Mouse (Mus musculus) left cerebral cortex, adult 18-20 months (tissue): ENCODE measurements around the gene Pes1. TPM values are rescaled to one million over a fixed set of nuclear protein-coding genes. Genes with fewer than 3 reads are reported as not detected.
"Not testable (repeated sequence)": the region's sequence is repeated elsewhere in the genome, so short reads cannot be mapped to it uniquely, and the experiment has no call there.

Source experiments
- DNase-seq, 2 experiments: peaks; one replicate each; pipeline ENCODE4 v3.0.0; 2021 to 2022; ENCODE audit warnings: low spot score in 2 of 2, mixed read lengths in 1 of 2
- total RNA-seq, 2 experiments: library from RNA; stranded (reverse); gene quantifications; 2 replicates each; pipeline ENCODE4 v1.2.3; 2021

Pes1 gene
- total RNA-seq, 2 experiments from 2014 or later, result 40.0 to 43.2 TPM

DNA sequence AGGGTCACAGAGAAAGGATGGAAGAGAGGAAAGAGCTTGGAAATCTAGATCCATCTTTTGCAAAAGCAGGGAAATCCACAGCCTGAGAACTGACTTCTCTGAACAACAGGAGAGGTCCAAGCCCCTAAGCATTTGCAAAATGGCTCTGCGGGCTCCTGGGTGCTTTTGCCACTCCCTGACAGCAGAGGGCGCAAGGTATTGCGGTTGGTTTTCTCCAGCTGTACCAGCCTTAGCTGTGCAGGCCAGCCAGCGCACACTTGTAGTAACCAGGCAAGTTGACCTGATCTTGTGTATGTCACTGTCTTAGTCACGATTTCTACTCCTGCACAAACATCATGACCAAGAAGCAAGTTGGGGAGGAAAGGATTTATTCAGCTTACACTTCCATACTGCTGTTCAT, 37.8 kb downstream of the Pes1 start:
- peak; percentile 73 to 82 for DNase-seq

GRCm38 (mm10) chr11:4005220-4005805, 41.5 kb downstream of the Pes1 start:
- no peak for DNase-seq

GRCm38 (mm10) chr11:4006462-4006861, 42.7 kb downstream of the Pes1 start:
- no peak for DNase-seq

DNA sequence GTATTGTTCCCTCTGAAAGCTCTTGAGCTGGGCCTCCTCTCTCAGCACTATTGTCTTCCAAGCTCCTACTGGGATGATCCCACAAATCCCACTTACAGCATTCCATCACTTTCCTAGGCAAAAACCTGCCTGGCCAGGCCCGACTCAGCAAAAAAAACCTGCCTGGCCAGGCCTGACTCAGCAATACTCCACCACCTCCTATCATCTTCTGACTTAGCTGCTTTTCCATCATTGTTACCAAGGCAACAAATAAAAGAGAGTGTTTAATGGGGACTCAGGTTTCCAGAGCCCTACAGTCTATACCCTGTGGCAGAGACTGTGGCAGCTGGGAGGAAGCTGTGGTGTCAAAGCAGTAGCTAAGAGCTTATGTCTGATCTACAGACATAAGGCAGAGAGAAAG, 48.8 kb downstream of the Pes1 start:
- DNase-seq, result no peak

GRCm38 (mm10) chr11:4015796-4016195, 52.0 kb downstream of the Pes1 start:
- DNase-seq, result not testable (repeated sequence)

DNA sequence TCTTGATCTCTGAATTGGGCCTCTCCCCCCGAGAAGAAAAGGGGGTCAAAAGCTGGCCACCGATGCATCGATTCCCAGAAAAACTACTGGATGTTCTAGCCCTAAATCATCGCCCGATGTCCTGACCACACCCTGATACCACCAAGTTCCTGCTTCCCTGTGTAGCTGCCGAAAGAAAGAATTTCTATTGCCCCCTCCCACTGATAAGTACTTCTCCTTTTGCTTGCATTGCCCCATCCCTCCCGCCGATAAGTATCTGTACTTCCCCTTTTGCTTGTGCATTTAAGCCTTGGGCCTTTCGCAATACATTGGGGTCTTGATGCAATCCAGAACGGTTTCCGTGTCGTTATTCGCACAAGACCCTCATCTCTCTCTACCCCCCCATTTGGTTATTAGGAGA, 58.3 kb downstream of the Pes1 start:
- DNase-seq, result not testable (repeated sequence)

- DNase-seq, result no peak
Measured at GRCm38 (mm10) chr11:4023321-4023720, 59.5 kb downstream of the Pes1 start.

GRCm38 (mm10) chr11:4027066-4027465, 63.3 kb downstream of the Pes1 start:
- DNase-seq, result no peak

DNA sequence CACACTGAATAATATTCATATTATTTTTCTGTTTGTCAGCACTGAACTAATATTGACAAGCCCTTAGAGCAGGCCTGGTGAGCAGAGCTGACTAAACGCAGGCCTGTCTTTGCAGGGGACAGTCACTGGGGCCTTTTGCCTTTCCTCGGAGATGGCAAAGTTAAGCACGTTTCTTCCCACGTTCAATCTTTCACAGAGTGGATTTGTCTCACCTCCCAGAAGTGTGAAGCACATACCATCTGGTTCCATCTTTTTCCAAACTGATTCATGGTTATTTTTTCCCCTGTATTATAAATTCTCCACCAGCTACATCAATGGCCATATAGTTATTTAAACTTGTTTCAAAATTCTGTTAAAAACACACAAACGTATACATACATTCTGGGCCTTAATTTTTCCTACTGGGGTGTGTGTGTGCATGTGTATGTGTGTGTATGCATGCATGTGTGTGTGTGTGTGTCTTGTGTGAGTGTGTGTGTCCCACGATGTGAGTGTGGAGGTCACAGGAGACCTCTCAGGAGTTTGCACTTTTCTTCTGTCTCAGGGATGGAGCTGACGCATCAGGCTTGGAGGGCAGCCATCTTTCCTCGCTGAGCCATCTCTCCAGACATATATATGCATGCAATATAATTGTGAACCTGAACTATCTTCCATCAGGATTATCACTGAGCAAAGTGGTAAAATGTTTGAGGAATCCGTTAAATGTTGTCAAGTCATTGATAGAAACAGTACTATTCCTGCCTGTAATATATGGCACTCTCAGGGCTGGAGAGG, 64.0 kb downstream of the Pes1 start:
- DNase-seq, result peak; percentile 48 to 50

GRCm38 (mm10) chr11:4029343-4029742, 65.6 kb downstream of the Pes1 start:
- DNase-seq, result no peak

Other genes starting within 250 kb of the Pes1 start
- gene Osbp2, start 100.1 kb upstream of the Pes1 start, total RNA-seq, result 100 to 1,000 TPM; 132 to 142 TPM
- under 1 TPM; 0.37 to 0.54 TPM for gene 4921536K21Rik, start 68.9 kb upstream of the Pes1 start, total RNA-seq
- gene Dusp18, start 68.7 kb upstream of the Pes1 start, total RNA-seq, result 10 to 100 TPM; 19.9 to 24.0 TPM
- gene Slc35e4, start 49.3 kb upstream of the Pes1 start, total RNA-seq, result 10 to 100 TPM; 19.0 to 20.0 TPM
- gene Tcn2, start 31.8 kb upstream of the Pes1 start, total RNA-seq, result 10 to 100 TPM; 15.9 to 19.6 TPM
- not detected for gene 4930556J24Rik, start 12.8 kb downstream of the Pes1 start, total RNA-seq
- gene Gal3st1, start 19.7 kb downstream of the Pes1 start, total RNA-seq, result 1 to 10 TPM; 8.4 to 9.1 TPM
- gene Sec14l4, start 67.5 kb downstream of the Pes1 start, total RNA-seq, result not detected
- 1 to 10 TPM; 1.8 to 2.2 TPM for gene Sec14l3, start 100.9 kb downstream of the Pes1 start, total RNA-seq
- 10 to 100 TPM; 95.0 to 97.3 TPM for gene Mtfp1, start 131.5 kb downstream of the Pes1 start, total RNA-seq
- gene Sec14l2, start 159.4 kb downstream of the Pes1 start, total RNA-seq, result 10 to 100 TPM; 39.6 to 40.9 TPM
- 10 to 100 TPM; 27.1 to 30.8 TPM for gene Rnf215, start 171.2 kb downstream of the Pes1 start, total RNA-seq
- 10 to 100 TPM; 16.6 to 17.6 TPM for gene Ccdc157, start 196.3 kb downstream of the Pes1 start, total RNA-seq
- gene Sf3a1, start 196.4 kb downstream of the Pes1 start, total RNA-seq, result 10 to 100 TPM; 73.1 to 74.1 TPM
- gene Tbc1d10a, start 222.8 kb downstream of the Pes1 start, total RNA-seq, result 10 to 100 TPM; 30.5 to 30.7 TPM